Mouse (Mus musculus): ENCODE data around the gene Bmx. TPM values are rescaled to one million over a fixed set of nuclear protein-coding genes. Genes with fewer than 3 reads are reported as not detected.

Gene Bmx
- total RNA-seq, 2 experiments from 2014 or later: 4.3 to 4.6 TPM

- DNase-seq: no peak
Observed at GRCm38 (mm10) chrX:164173880-164174279, 84.1 kb downstream of the Bmx start.

- no peak for DNase-seq
Observed at GRCm38 (mm10) chrX:164171034-164171433, 87.0 kb downstream of the Bmx start.

GRCm38 (mm10) chrX:164164681-164165080, 93.3 kb downstream of the Bmx start:
- DNase-seq: no peak

GRCm38 (mm10) chrX:164154594-164154993, 103.4 kb downstream of the Bmx start:
- DNase-seq: no peak

GRCm38 (mm10) chrX:164153606-164154005, 104.4 kb downstream of the Bmx start:
- no peak for DNase-seq

GRCm38 (mm10) chrX:164152703-164153102, 105.3 kb downstream of the Bmx start:
- DNase-seq: peak; percentile 21

GRCm38 (mm10) chrX:164145463-164146250, 112.3 kb downstream of the Bmx start:
- no peak for DNase-seq

Other genes starting within 250 kb of the Bmx start
- under 1 TPM; 0.41 to 0.60 TPM for gene Car5b, start 230.2 kb downstream of the Bmx start, total RNA-seq (2021)
- 10 to 100 TPM in 1 of 2 experiments, 1 to 10 TPM in 1; 9.9 to 10.4 TPM for gene Siah1b, start 181.7 kb downstream of the Bmx start, total RNA-seq (2021)
- gene Cltrn, start 169.4 kb downstream of the Bmx start, total RNA-seq (2021): not detected
- gene Ace2, start 118.9 kb downstream of the Bmx start, total RNA-seq (2021): under 1 TPM; 0.38 to 0.79 TPM
- gene Pir, start 11.2 kb upstream of the Bmx start, total RNA-seq (2021): 1 to 10 TPM; 2.4 to 3.6 TPM
- 1 to 10 TPM; 5.3 to 5.7 TPM for gene Vegfd, start 115.2 kb upstream of the Bmx start, total RNA-seq (2021)
- 1 to 10 TPM; 4.8 to 5.1 TPM for gene Piga, start 161.6 kb upstream of the Bmx start, total RNA-seq (2021)
- 10 to 100 TPM; 21.5 to 49.7 TPM for gene Asb11, start 178.8 kb upstream of the Bmx start, total RNA-seq (2021)
- not detected for gene Asb9, start 248.1 kb upstream of the Bmx start, total RNA-seq (2021)